ENCODE assay signal across 8 mouse cellular contexts in genomic region chr9:83663981-83664897, GRCm38 (mm10).
DNase-seq lines count a peak whose midpoint lies in the region; ATAC-seq and TF ChIP-seq lines count a peak whose summit lies in the region.

No protein-coding gene starts in this region.

- no peak overlapping the region for H3K27ac ChIP-seq in intestine, postnatal 0 days (ENCODE audit: low read depth, low read length)

- H3K36me3 ChIP-seq in intestine, postnatal 0 days (ENCODE audit: control insufficient read depth, insufficient read depth): no peaks in the 10 kb centered on the region

- no peaks in the 10 kb centered on the region for H3K27me3 ChIP-seq in intestine, postnatal 0 days (replicated peaks; ENCODE audit: control insufficient read depth, insufficient read depth, low read length)

- peak; percentile 27 to 30 for DNase-seq in cerebellum, postnatal 14 days
- DNase-seq in cerebellum, adult 9-10 months: no peak
- DNase-seq in ovary, postnatal 14 days (ENCODE audit: low spot score): peak; percentile 6
- DNase-seq in ovary, postnatal 10 days (ENCODE audit: low spot score): no peak
- peak; percentile 40 for DNase-seq in neural tube, embryonic 10.5 days (ENCODE audit: extremely low spot score, low spot score)
- DNase-seq in spleen, adult 18-20 months: no peak
- DNase-seq in left cerebral cortex, adult 11 months (ENCODE audit: low spot score): no peak

- ATAC-seq in intestine, postnatal 0 days: no peak

- H3K9ac ChIP-seq in intestine, postnatal 0 days (ENCODE audit: low read depth, low read length): no peak overlapping the region

- 16% methylated on average over 24 of the region's 33 CpGs for whole genome bisulfite sequencing in intestine, postnatal 0 days

- peak overlapping the region; percentile 31 for H3K4me3 ChIP-seq in intestine, postnatal 0 days (ENCODE audit: low read depth, low read length)

- no peaks in the 10 kb centered on the region for H3K4me1 ChIP-seq in intestine, postnatal 0 days (replicated peaks; ENCODE audit: control insufficient read depth, insufficient read depth, low read length)

- H3K4me2 ChIP-seq in intestine, postnatal 0 days (replicated peaks; ENCODE audit: low read depth): peak overlapping the region; percentile 61

- no peak for TF ChIP-seq CTCF in intestine, postnatal 0 days (IDR thresholded peaks at IDR 0.05; ENCODE audit: low read depth)

- H3K9me3 ChIP-seq in intestine, postnatal 0 days (ENCODE audit: control insufficient read depth): no peaks in the 10 kb centered on the region

Comparison
In these comparisons a context has a peak if more than half of its experiments do, and no peak if none do; other contexts are left out.
1. DNase-seq: peak in cerebellum, postnatal 14 days (2 of 2), ovary, postnatal 14 days (single experiment) and neural tube, embryonic 10.5 days (single experiment); none in cerebellum, adult 9-10 months (single experiment), ovary, postnatal 10 days (single experiment), spleen, adult 18-20 months (0 of 2) and left cerebral cortex, adult 11 months (single experiment).